Mouse (Mus musculus): Measurements from ENCODE around the gene Nomo1.

The Nomo1 gene

DNA sequence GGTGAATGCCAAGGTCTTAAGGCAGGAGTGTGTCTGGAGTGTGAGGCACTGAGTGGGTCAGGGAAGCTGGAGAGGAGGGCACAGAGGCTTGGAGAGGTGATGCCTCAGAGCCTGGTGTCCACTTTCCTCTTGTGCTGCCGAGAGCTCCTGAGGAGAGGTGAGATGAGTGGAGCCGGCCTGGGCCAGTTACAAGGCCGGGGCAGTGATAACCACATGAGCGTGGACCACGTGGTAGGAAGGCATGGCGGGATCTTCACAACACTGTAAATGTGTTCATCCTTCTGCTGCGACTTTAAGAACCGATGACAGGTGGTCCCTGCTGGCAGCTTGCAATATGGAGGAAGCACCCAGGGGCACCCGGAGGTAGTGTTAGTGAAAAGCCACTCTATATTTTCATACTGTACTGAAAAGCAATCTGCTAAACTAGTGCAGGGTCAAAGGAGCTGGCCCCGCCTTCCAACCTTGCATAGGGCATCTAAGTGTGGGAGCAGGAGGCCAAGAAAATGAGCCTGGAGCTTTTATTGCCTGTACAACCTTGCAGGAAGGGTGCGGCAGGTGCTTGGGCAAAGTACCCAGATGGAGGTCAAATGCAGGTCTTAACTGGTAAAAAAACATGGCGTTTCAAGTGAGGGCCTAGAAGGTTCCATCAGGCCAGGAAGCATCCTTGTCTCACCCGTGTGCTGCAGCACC is 14.5 kb downstream of the Nomo1 start:
- 85% methylated on average over 13 of the region's 13 CpGs for WGBS

DNA sequence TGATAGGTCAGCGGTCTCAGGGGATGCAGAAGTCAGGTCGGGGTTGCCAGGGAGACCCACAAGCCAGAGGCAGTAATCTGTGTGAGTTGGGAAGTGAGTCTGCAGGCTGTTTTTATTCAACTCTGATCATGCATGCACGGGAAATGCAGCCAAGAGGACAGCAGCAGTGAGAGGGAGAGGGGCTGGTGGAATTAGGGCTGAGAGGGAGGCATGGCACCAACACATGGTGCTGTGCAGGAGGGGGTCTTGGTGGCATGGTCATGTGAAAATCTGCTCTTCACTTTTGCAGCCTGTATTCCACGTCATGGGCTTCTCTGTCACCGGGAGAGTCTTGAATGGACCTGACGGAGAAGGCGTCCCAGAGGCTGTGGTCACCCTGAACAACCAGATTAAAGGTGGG is 16.5 kb downstream of the Nomo1 start:
- 78% methylated on average over 7 of the region's 7 CpGs for WGBS

DNA sequence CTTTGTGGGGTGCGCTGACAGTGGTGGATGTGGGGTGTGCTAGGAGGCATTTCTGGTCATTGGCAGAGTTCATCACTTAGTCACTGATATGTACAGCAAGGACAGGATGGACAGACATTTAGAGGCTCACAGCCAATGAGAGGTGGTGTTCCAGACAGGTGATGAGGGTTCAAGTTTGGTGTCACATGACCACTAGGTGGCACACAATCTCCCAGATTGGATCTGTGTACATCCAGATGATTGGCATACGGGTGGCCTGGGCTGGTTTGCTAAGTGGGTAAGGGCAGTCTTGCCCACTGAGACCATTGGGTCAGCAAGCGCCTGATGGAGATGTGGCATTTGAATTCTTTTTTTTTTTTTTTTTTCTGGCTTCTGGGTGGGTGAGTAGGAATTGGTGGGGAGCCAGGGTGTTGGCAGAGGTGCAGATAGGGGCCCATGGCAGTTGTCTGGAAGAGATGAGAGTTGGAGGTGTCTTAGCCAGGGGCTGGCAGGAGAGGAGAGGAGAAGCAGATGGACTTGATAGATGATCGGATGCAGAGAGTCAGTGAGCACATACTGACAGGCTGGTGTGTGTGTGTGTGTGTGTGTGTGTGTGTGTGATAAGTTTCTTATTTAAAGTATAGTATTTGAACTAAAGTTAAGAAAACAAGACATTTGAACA is 18.8 kb downstream of the Nomo1 start:
- 83% methylated on average over 4 of the region's 4 CpGs for WGBS

DNA sequence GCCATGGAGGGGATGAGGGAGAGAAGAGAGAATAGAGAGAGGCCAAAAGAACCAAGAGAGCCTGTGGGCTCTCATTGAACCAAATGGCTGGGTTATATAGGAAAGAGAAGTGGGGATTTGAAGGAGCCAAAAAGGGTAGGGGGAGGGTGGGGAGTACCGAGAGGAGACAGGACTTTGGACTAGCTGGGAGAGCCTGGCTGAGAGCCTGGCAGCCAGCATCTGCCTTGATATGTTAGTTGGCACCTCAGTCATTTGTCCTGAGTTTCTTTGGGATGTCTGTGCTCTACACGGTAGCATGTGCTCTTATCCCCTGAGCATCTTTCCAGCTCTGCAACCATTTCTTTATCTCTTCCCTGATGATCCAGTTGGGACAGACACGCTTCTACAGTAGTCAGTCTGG is 20.1 kb downstream of the Nomo1 start:
- 73% methylated on average over 3 of the region's 3 CpGs for WGBS

DNA sequence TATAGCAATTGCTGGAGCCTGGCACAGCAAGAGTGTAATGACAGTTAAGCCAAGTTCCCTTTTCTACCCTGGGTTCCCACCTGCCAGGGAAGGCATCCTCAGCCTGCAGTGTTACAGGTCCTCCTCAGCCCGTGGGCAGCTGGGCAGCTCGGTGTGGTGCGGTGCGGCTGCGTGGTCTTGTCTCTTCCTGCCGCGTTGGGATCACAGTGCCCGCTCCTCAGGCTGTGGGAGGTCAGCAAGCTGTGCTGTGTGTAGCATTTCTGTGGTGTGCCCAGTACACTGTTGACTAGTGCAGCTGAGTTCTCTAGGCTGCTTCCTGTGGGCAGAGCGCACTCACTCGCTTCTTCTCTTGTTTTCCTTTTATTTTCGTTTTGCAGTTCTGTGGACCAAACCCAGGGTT is 25.4 kb downstream of the Nomo1 start:
- WGBS: 83% methylated on average over 11 of the region's 11 CpGs

DNA sequence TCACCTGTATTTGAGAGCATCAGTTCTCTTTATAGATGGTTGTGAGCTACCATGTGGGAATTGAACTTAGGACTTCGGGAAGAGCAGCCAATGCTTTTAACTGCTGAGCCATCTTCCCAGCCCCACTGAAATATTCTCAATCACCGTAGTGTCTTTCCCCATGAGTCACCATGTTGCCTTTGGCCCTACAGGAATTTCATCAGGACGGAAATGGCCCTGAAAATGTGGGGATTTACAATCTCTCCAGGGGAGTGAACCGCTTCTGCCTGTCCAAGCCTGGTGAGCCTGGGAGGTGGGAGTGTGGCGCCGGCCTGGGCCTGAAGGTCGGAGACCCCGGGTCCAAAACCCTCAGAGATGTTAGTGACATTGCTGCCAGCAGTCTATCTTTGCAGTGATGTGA is 27.2 kb downstream of the Nomo1 start:
- WGBS: 96% methylated on average over 8 of the region's 8 CpGs

DNA sequence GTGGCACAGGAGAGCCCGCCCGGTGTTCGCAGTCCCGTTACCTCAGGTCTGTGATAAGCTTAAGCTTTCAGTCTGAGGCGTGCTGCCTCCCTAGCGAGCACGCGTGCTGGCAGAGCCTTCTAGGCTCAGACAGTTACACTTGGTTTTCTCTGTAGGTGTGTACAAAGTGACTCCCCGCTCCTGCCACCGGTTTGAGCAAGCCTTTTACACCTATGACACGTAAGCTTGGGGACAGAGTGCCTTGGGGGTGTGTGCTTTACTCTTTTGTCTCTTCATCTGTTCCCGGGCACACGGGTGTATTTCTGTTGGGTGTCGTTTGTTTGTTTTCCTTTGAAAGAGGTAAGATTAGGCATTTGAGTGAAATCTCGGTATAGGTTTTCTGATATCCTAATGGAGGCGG is 28.1 kb downstream of the Nomo1 start:
- WGBS: 92% methylated on average over 16 of the region's 16 CpGs

DNA sequence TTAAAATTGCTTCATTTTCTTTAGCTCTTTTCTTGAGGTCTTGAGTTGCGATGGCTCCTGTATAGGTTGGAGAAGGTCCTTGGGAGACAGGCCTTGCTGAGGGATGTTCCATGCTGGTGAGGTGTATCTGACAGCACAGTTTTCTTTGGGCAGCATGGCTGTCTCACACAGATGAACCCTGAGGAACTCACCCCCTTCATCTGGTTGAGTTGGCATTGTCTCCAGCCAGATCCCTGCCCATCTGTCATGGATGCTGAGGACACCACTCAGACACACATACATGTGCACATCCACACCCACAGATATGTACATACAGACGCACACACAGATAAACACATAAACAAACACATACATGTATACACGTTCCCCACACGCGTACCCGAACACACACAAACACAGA is 29.8 kb downstream of the Nomo1 start:
- 93% methylated on average over 6 of the region's 6 CpGs for WGBS

DNA sequence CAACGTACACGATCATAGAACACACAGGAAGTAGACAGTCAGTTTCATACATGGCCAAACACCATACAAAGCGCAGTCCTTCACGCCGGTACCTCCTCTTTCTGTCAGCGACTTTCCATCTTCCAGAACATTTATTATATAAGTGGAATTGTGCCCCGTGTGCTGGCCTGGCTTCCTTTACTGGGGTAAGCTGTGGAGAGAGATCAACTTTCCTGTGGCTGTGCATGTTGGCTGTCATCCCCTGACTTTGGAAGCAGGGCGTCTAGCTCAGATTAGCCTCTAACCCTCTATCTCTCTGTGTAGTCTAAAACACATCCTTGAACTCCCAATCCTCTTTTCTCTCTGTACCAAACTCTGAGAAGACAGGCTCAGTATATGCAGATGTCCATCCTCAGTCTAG is 35.3 kb downstream of the Nomo1 start:
- 95% methylated on average over 8 of the region's 8 CpGs for WGBS

DNA sequence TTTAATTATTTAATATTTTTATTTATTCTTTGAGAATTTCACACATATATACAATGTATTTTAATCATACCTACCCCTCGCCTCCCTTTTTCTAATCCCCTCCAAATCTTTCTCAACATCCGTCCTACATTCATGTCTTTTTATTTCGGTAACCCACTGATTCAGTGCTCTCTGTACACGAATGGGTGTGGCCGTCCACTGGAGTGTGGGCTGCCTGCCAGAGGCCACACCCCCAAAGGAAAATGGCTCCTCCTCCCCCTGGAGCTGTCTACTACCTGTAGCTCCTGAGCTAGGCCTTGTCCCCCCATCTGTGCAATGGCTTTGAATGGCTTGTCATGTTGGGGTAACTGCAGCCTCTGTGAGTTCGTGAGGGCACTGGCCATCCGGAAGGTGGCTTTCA is 43.3 kb downstream of the Nomo1 start:
- 87% methylated on average over 7 of the region's 7 CpGs for WGBS

DNA sequence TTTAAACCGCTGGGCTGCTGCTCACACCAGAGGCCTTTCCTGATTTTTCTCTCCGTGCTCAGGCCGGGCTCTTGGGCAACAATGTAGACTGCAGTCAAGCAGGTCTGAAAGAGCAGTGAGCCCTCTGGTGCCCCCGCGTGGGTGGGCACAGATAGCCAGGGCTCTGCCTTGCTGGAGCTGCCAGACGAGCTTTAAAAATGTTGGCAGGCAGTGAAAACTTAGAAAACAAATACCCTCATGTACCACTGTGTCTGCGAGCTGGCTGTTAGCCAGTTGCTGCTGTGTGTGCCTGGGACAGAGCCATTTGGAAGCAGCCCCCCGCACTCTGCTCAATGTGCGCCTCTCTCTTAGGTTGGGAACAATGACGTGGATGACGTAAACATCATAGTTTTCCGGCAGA is 44.2 kb downstream of the Nomo1 start:
- 63% methylated on average over 12 of the region's 12 CpGs for WGBS

DNA sequence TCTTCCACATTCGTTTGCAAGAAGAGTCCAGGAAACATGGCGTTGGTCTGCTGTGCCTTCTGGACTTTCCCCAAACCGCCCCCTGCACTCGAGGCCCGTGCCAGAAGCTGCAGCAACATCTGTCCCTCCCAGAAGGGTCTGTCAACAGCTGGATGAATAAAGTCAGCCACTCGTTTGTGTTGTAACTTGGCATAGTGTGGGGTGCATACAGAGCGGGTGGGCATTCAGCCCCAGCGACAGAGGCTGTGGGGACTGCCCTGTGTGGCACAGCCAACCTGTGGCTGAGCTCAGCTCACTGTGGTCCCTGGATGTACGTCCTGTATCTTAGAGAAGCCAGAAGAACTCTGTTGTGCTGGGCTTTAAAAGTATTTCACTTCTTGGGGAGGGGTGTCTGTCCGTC is 50.5 kb downstream of the Nomo1 start:
- WGBS: 75% methylated on average over 10 of the region's 10 CpGs

DNA sequence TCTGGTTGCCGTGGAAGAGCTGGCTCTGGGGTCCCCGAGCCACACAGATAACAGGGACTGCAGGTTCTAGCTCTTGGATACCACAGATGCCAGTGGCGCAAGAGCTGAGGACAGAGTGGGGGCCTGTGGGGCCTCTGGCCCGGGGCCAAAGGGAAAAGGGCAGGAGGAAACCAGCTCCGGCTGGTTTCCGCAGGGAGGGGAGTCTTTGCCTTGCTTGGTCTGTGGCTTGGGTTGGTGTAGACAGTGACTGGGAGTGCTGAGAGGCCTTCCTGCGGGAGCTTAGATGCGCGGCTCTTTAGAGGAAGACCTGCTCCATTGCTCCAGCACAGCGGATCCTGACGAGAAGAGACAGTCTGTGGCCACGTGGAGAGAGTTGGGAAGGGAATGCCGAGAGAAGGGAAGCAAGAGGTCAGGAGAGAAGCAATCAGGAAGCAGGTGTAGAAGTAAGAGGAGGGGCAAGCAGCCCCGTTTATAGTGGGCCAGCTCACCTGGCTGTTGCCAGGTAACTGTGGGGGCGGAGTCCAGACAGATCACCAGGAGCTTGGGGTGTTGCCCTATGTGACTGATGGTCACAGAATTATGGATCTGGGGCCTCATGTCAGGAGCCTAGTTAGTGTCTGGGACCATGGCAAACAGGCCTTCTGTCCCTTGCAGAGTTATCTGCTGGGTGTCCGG is 51.5 kb downstream of the Nomo1 start:
- 77% methylated on average over 16 of the region's 16 CpGs for WGBS

DNA sequence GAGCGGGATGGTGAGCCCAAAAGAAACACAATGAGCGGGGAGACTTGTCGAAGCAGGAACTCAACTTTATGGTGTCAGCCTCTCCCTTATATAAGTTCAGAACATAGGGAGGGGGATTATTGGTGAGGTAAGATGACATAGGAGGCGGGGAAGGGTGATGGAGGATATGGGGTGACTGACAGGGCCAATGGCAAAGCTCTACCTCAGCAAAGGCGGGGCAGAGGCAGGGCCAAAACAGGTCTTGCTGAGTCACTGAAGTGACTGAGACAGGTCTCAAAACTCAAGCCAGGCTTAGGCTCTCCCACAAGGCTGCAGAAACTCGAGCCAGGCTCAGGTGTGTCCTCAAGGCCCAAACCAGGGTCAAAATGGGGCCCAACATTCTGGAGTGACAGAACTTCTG is 52.9 kb downstream of the Nomo1 start:
- WGBS: 90% methylated on average over 6 of the region's 6 CpGs

DNA sequence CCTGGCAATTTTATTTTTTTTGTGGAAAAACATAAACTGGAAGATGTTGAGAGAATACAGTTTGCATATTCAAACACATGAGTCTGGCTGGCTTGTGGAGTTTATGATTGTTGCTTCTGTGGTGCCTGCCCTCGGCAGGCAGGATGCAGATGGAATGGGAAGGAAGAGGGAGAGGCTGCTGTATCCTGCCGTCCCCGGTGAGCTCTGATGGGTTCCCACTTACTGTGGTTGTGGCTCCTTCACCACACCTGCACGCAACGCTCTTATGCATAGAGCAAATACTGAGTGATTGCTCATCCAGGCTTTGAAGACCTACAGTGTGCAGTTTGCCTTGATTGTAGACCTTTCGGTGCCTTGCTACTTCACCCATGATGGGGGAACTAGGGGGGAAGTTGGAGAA is 54.7 kb downstream of the Nomo1 start:
- WGBS: 76% methylated on average over 6 of the region's 6 CpGs

DNA sequence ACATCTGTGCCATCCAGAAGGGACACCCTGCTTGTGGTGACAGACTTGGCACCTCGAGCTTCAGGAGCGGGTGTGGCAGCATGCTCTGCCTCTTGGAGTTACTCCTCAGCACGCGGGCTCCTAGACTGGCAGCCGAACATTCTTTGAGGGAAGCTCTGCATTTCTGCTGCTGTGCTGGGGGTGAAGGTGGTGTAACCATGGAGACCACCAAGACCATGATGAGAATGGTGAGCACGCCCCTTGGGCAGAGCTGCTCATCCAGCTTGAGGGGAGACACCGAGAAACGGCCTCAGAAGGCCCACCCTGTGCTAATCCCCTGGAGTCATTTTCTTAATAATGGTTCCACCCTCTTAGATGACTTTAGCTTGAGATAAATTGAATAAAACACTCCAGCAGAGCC is 59.3 kb downstream of the Nomo1 start:
- 55% methylated on average over 8 of the region's 8 CpGs for WGBS

DNA sequence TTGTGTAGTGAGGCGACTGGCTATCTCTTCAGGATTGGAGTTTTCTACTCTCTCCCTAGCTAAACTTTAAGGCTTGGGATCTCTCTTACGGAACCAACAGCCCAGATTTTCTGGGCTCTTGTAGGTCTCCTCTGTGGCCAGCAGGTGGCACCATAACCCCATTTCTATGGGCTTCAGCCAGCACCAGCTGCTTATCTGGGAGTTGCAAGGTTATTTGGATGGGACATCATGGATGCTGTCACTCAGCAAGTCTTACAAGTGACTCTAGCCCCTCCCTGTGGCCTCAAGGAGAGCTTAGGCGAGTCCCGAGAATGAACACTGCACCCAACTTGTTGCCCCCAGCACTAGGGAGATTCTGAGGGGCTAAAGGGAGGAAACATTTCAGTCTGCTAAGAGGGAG is 62.6 kb downstream of the Nomo1 start:
- WGBS: 5% methylated on average over 4 of the region's 4 CpGs

DNA sequence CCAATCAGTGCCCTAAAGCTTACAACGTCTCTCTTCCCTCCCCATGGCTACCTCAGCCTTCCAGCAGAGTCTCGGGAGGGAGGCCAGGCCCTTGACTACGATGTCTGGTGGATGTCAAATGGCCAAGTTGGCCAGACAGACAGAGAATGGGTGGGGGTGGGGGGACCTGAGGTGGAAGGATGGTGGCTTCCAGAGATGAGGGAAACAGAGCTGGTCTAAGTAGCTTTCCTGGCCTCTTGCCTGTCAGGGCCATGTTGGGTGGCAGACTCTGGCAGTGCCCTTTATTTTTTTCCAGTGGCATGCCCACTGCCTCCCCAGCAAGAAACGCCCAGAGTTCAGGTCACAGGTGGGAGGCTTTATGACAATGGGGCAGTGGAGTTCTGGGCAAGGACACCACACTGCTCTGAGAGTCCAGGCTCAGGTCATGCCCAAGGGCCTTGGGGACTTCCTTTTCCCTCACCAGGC is 63.9 kb downstream of the Nomo1 start:
- WGBS: 37% methylated on average over 4 of the region's 4 CpGs

DNA sequence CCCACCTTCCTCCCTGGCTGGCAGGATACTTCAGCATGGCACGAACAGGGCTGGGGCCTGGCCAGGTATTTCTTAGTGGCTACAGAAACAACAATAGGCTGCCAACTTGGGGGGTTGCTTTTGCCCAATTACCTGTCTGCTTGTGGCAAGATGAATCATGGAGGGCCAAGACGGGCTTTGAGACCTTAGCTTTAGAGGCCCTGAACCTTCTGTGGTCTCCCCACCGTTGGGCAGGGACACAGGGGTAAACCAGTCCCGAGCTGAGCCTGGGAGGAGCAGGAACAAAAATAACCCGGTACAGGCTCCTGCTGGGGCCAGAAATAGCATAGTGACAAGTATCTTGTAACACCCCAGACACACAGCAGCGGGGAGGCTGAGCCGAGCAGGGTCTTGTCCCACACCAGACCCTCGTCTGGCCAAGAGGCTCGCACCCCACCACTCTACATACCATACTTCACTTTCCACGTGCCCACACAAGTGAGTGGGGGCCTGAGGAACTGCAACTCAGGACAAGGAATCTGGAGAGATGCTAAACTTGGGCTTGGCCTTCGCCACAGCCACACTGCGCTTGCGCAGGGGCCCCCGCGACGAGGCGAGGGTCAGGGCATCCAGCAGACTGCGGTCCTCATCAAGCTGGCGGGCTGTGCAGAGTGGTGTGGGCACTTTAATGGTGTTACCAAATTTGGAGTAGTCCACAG is 64.9 kb downstream of the Nomo1 start:
- WGBS: 50% methylated on average over 19 of the region's 19 CpGs

DNA sequence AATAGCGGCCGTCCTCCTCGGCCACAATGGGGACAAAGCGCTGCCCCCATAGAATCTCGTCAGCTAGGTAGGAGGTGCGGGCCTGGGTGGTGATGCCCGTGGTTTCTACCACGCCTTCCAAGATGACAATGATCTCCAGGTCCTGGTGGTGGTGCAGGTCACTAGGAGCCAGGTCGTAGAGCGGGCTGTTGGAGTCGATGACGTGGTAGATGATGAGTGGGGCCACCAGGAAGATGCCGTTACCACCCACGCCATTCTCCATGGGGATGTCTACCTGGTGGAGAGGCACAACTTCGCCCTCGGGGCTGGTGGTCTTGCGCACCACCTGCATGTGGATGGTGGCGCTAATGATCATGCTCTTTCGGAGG is 65.4 kb downstream of the Nomo1 start:
- 83% methylated on average over 19 of the region's 19 CpGs for WGBS

DNA sequence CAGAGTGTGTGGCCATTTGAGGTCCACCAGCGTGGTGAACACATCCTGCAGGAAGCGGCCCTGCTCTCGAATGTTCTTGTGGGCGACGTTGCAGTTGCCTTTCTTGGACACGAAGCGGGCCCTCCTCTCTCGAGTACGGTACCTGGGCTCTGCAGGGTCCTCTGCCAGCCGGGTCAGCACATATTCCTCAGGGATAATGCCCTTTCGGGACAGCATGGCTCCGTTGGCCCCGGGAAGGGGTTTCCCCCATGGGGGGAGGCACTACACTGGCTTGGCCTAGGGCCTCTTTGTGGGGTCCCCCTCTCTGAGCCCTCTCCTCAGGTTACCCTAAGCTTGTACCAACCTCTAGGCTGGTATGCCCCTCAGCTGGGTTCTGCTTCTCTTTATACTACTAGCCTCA is 66.2 kb downstream of the Nomo1 start:
- 63% methylated on average over 13 of the region's 13 CpGs for WGBS

DNA sequence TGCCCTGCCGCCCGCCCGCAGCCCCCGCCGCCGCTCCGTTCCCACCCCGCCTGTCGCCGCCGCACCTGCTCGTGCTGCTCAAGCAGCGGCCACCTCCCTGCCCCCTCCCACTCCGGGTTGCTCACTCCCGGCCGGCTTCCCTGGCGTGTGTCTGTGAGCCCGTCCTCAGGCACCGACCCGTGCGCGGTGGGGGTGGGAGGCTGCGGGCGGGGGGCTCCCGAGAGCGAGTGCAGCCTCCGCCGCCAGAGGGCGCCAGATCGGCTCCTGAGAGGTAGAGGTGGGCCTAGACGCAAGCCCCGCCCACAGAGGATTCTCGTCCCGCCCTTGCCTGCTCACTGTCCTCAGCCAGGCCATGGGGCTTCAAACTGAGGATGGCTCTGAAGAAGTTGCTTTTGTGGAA is 67.1 kb downstream of the Nomo1 start, which contains the start of gene Kcnj11:
Kcnj11 (minus strand) TSS at position 202 of the 400 bp plus-strand sequence.
- under 1% methylated on average over 34 of the region's 34 CpGs for WGBS

Measured in cerebral cortex, adult 2 months (tissue).